Mouse (Mus musculus) heart, postnatal 10 days (tissue): ENCODE measurements around the gene Emp1. TPM values are rescaled to one million over a fixed set of nuclear protein-coding genes. Genes with fewer than 3 reads are reported as not detected.

ENCODE experiments used
- DNase-seq, 2 experiments: peaks; one replicate each; pipeline ENCODE4 v3.0.0; 2021
- intact Hi-C: fragments of 180-260 bp; cut with DNase I; formaldehyde crosslinking; loops from one replicate; pipeline ENCODE4 v1.15.1; 2025
- total RNA-seq, 2 experiments: library from RNA; stranded (reverse); gene quantifications; 2 replicates each; pipeline ENCODE4 v1.2.3; 2021

Gene Emp1
- total RNA-seq, 2 experiments from 2014 or later, result 192 to 206 TPM

DNA sequence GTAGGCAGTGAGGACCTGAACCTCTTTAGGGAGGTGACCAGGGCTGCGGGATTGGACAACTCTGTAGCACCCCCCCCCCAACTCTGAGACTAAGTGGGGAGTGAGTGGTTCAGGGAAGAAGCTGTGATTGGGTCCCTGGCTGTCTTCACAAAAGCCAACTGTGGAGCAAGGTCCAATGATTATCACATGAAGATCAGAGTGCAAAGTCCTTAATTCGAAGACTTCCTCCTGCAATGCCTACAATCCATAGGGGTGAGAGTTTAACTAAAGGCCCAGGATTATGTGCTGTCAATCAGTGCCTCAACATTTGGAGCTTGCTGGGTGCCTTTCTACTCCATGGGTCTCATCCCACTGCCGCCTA is 267 bp upstream of the Emp1 start:
- intact Hi-C loops, result loop anchor here (2.0 kb wide), 2 partner anchors 47 to 111 kb away; no protein-coding TSS in a partner anchor
- DNase-seq, result no peak

DNA sequence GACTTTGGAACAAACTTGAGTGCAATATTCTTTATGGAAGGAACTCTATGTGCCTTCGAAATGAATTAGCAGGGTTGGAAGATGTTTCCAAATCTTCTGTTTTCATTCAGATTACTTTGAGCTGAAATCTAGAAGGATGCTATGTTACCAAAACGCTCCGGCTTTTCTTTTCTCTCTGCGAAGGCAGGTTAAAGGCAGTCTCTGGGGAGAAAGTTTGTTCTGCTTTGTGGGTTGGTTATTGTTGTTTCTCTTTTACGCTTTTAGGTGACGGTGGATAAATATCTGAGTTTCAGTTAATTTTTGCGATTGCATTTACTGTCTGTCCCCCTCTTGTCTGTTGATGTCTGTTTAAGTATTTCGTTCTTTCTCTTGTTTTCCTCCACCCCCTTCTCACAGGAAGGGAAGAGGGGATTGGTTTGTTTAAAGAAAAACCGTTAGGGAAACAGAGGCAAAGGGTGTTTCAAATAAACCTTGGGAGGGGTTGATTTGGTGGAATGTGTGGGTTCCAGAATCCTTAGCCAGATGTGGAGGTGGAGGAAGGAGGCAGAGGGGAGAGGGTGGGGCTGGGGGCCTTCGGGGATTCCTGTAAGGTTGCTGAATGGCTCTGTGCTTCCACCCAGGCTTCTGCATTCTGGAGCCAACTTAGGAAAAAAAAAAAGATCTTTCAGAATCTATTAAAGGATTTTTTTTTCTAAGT is 1.1 kb downstream of the Emp1 start:
- DNase-seq, result no peak
- intact Hi-C loops, result loop anchor here (2.0 kb wide), 2 partner anchors 49 to 113 kb away; no protein-coding TSS in a partner anchor

DNA sequence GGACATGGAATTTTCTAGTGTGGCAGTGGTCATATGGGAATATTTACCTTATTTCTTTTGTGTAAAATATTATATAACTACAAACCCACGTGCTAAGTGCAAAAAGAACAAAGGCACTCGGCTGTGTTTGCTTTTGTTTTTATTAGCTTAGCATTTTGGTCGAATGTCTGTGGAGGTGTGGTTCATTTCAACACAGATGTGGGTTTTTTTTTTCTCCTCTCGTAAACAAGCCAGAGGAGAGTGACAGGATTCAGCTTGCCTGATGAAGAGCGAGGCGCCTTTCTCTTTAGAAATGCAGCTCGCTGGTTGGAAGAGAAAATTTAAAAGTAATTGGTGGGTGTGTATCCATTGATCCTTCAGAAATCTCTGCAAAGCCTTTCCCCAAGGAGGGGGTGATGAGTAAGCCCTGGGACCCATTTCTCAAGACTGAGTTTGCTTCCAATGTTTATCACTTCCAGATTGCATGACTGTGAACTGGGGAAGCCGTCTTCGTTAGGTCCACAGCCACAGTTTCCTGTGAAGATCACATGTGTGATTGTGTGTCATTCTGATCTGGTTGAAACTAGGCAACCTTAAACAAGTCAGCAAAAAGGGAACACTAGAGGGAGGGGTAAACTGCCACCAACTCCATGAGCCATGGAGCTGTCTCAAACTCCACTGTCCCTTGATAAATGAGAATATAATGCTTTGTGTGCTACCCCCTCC is 1.8 kb downstream of the Emp1 start:
- DNase-seq, result peak; percentile 59 to 61
- intact Hi-C loops, result no loop called here

DNA sequence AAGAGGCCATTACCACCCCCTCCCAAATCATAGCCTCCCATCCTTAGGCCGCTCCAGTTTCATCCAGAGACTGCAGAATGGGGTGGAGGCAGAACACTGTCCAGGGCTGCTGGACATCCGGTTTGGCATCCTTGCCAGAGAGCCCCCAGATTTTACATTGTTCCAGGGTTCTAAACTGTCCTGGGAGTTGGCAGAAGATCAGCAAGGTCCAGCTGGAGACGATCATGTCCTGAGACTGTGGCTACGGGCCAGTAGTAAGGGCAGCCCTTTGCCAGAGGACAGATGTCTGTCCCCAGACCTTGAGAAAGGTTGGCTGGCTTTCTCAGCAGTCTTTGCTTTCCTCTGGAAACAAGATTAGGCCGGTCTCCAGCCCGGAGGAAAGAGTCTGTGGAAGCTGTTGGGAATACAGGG is 2.6 kb downstream of the Emp1 start:
- peak; percentile 93 to 95 for DNase-seq
- intact Hi-C loops, result loop anchor here (5.0 kb wide), 1 partner anchor 33 kb away; no protein-coding TSS in a partner anchor

DNA sequence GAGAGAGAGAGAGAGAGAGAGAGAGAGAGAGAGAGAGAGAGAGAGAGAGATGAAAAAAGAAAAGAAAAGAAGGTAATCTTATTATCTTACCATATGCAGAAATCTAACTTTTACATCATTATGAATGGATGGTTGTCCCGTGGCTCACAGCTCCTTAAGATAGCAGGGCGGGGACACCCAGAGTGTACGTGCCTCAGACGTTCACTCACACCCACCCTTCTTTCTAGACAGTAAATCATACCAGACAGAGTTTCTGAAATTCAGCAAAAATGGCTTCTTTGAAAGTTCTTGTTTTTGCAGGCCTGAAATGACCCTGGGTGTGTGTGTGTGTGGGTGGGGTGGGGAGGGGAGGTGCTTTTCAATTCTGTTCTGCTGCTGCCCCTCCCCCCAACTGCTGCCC is 3.3 kb downstream of the Emp1 start:
- no peak for DNase-seq
- intact Hi-C loops, result loop anchor here (5.0 kb wide), 1 partner anchor 33 kb away; no protein-coding TSS in a partner anchor

DNA sequence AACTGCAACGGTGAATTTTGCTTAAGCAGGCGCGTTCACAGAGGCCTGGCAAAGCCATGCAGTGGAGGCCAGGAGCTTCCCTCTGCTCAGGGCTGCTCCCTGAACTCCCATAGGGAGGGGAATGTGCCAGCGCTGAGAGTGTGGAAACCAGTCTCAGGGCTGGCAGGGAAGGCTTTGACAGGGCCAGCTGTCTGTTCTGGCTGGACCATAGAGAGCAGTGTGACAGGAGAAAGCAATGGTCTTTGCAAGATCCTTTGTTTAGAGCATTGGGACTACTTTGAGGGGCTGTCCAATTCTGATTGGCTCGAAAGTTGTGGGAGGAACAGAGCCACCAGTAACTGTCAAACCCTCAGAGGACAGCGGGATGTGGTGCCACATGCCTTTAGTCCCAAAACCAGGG is 5.9 kb downstream of the Emp1 start:
- intact Hi-C loops, result loop anchor here (5.0 kb wide), 1 partner anchor 36 kb away; no protein-coding TSS in a partner anchor
- peak; percentile 48 to 54 for DNase-seq

DNA sequence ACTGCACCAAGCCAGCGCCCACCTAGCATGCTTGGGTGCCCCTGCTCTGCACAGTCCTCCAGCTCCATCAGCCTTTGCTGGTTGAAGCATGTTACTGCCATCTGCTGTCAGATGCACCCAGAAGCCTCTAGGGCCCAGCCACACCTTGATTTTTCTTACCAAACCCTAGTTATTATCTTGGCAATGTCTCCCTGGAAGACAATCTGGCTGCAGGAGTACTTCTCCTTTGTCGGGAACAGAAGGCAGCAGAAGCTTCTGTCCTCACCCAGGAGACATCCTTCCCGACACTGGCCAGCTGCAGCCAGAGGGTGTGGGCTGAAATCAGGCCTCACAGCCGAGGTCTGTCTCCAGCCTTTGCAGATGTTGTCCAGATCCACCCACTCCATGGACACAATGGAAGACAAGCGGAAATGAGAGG is 7.2 kb downstream of the Emp1 start:
- peak; percentile 81 to 85 for DNase-seq
- intact Hi-C loops, result loop anchor here (5.0 kb wide), 1 partner anchor 37 kb away; no protein-coding TSS in a partner anchor

DNA sequence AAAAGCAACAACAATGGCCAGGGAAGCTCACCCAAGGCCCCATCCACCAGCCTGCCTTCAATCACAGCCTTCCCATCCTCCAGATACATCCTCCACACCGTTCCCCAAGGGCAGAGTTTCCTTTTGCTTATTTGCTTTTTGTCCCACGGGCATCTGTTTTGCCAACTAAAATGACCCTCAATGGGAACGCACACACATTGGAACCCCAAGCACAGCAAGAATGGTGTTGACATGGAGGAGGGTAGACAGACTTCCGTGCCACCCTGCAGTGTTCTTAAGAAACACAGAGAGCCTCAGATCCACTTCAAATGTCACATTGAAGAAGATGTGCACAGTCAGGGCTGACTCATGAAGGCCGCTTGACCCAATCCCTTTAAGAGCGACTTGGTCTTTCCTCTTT is 8.6 kb downstream of the Emp1 start:
- intact Hi-C loops, result no loop called here
- DNase-seq, result no peak

DNA sequence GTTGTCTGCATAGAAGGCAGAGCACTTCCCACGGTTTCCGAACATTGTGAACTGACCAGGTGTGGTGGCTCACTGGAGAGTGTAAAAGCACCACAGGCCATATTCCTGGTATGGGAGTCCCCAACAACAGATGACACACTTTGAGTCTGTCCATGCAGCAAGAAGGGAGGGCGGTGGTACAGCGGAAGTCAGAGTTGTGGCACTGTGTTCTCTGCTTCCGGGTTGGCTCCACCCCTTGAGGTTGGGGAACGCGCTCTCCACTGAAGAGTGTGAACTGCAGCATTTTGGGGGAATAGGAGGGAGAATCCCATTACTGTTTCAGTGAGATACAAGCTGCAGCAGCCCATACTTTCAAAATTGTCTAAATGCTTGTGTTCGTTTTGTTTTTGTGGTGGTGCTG is 11.0 kb downstream of the Emp1 start:
- intact Hi-C loops, result no loop called here
- no peak for DNase-seq

DNA sequence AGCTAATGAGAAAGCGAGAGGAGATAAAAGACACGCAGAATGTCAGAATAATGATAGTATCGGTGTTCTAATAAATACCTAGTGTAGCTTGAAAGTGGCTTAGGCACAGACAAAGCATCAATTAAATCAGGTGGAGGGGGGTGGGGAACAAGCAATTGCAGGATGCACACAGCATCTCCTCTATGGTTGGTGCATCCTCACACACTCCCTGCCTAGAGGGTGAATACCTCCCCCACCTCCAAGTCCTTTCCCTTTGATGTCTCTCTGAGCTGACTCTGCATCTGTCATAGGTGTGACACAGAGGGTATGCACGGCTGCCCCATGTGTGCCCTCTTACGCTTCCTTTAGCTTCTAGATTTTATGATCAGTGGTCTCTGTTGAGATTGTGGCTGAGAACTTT is 13.5 kb downstream of the Emp1 start:
- intact Hi-C loops, result loop anchor here (2.0 to 5.0 kb wide), 4 partner anchors 79 to 289 kb away; no protein-coding TSS in a partner anchor
- DNase-seq, result no peak

DNA sequence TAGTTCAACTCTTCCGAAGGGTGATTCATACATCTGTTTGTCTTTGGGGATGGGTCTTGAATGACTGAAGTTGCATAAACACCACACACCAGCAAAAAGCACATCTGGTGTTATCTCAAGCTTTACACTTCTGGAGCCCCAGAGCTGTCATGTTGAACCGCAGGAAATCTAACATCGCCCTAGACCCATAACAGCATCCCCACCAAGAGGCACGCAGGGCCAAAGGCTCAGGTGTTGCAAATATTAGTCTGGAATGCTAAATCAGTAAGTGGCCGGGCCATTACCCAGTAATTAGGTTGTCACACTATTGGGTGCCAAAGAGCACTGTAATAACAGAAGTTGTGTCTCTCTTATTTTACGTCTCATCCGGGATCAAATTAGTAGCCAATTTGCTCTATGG is 13.9 kb downstream of the Emp1 start:
- intact Hi-C loops, result loop anchor here (2.0 to 5.0 kb wide), 4 partner anchors 79 to 289 kb away; no protein-coding TSS in a partner anchor

DNA sequence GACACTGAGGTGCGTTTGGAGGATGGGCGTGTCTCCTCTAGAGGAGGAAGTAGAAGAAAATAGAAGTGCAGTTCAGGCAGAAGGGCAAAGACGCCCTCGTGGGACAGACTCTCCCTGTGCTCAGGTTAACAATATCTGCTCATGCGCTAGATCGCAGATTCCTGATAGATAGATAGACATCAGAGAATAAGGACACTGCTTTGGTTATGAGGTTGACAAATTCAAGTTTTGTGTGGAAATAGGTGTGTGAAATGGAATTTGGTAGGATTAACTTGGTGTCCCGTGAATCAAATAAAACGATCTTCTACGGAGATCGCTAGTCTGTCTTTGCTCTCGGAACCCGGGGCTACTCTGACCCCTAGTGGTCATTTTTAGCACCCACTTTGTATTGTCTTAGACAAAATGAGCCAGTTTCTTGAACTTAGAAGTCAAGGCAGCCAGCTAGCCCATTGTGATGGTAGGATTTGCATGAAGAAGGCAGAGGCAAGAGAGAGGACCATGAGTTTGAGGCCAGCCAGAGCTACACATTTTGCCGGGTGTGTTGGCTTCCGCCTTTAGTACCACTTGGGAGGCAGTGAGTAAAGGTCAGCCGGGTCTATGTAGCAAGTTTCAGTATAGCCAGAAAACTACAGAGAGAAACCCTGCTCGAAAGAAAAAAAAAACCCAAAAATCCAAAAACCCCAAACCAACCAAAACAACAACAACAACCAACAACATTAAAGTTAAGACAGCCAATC is 15.4 kb downstream of the Emp1 start:
- DNase-seq, result peak; percentile 66 to 77
- intact Hi-C loops, result loop anchor here (1.0 to 5.0 kb wide), 5 partner anchors 80 to 290 kb away; no protein-coding TSS in a partner anchor

More for the DNA sequence above, 13.9 kb downstream of the Emp1 start:
- no peak for DNase-seq

DNA sequence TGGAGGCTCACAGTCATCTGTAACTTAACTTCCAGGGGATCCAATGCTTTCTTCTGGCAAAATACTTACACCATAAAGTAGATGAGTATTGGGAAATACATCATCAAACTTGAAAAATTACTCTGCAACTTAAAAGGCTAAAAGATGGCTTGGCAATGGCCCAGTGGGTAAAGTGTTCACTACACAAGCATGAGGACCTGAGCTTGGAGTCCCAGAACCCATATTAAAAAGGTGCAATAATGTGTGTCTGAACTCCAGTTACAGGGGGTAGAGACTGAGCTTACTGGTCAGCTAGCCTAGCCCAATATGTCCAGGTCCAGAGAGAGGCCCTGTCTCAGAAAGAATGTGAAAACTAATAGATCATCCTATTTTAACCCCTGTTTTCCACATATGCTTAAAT is 21.6 kb downstream of the Emp1 start:
- intact Hi-C loops, result no loop called here
- no peak for DNase-seq

DNA sequence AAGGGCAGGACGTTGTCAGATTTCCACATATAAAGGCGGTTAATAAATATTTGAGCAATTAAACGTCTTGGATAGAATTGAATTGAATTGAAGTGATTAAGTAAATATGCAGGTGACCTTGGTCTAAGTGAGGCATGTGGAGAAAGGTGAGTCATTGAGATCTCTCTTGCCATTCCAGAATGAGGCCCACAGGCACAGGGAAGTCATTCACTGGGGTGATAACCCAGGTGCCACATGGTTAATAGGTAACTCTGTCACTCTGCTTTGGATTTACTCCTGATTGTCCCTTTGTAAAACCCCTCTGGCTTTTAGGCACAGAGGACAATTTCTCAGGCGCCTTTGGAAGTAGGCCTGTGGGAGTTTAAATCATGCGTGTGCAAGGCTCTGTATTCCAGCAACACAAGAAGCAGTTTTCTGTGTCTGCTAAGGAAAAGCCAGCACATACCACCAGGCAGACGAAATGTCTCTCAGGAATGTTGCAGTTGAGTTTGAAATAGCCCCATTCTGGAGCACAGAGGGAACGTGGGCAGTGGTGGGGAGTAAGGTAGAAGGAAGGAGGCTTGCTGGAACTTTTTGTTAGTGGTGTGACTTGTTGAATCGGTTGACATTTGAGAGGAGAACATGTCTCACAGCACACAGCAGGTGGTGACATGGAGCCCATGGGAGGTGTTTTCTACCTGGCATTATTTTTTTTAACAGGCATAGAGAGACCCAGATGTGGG is 23.6 kb downstream of the Emp1 start:
- no peak for DNase-seq
- intact Hi-C loops, result no loop called here

DNA sequence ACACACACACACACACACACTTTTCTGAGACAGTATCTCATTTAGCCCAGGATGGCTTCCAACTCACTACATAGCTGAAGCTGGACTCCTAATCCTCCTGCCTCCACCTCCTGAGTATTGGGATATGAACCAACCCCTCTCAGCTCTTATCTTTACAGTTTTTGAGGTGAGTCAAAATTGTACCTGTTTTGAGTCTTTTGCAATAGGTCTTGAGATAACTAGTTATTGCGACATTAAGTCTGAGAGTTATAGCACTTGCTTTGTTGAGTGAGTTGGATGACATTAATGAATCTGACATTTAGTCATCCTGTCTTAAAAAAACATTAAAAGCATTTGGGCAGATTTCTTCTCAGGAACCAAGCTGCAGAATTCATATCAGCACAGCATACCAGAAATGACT is 25.3 kb downstream of the Emp1 start:
- intact Hi-C loops, result no loop called here
- DNase-seq, result no peak

DNA sequence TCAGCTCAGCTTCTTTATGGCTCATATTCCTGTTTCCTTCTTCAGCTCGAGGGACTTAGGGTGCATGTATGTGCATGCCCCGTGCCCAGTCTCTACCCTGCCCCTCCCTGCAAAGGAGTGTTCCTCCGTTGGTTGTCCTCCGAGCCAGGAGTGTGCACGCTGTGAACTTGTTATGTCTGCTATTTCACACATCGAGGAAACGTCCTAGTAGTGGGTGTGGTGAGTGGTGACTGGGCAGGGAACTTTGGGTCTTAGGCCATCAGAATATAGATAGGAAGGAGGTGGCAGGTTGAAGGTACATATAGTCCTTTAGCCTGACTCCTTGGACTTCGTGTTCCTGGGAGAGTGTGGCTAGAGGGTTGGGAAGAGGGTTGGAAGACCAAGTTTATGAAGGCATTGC is 26.4 kb downstream of the Emp1 start:
- intact Hi-C loops, result no loop called here
- no peak for DNase-seq

DNA sequence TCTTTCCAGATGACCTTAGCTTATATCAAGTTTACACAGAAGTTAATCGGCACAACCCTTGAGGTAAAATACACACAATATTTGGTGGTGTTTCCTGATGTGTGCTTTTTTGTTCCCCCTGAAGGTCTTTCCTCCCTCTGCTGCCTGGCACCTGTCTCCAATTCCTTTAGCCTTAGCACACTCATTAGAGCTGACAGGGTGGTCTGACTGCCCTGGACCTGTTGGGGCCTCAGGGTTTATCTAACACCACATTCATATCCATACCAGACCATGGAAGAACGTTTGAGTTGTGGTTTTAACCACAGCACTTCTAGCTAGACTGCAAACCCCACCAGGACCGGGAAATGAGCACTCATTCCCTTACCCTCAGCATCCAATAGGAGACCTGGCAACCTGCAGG is 28.1 kb downstream of the Emp1 start:
- intact Hi-C loops, result no loop called here
- DNase-seq, result no peak

DNA sequence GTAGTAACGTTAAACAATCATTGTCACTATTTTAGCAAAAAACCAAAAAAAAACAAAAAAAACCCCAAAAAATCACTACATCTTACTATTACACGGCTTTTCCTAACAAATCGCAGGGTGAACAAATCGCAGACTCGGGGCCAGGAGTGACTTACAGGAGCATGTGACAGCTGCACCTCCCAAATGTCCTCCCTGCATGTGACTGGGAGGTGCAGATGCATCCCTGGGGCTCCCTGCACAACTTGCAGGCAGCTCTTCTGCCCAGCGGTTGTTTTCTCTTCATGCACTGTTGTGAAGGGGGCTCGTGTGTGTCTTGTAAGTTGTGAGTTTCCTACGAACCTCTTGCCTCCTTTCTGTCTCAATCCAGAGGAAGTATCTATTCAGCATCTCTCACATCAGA is 33.0 kb downstream of the Emp1 start:
- DNase-seq, result no peak
- intact Hi-C loops, result no loop called here

DNA sequence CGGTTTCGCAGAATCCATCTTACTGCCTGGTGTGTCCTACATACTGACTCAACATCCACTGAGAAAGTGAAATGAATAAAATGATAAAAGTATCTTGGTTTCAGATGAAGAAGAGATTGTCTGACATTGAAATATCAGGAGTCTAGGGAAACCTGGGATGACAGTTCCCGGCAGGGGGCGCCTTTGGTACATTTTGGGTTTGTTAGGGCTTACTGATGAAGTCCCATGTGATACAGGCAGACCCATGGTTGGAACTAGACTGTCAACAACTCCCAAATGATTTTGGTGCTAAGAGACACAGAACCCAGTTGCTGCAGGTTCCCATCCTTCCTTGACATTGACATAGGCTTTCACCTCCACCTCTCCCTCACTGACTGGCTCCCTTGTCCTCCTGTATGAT is 34.7 kb downstream of the Emp1 start:
- intact Hi-C loops, result no loop called here

DNA sequence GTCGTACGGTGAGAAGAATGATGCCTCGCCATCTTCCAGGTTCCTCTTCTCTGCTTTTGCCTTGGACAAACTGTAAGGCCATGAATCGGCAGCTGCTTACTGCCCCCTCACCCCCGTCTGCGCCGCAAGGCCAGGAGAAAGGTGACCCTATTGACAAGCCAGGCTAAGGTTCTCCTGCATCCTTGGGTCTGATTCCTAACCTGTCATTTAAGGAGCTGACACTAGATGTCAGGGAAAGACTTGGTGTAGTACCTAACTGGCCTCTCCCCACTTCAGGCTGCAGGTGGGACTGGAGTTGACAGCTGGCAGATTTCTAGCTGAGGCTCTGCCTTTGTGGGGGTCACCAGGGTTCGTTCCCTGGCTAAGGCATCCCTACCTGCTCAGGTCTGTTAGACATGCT is 35.4 kb downstream of the Emp1 start:
- intact Hi-C loops, result no loop called here
- DNase-seq, result no peak

More for the DNA sequence above, 34.7 kb downstream of the Emp1 start:
- no peak for DNase-seq
